Mouse (Mus musculus): Measurements from ENCODE around the gene Ppp1r10. TPM values are rescaled to one million over a fixed set of nuclear protein-coding genes. Genes with fewer than 3 reads are reported as not detected.

The Ppp1r10 gene
- 44.3 TPM in 2 replicates for polyA plus RNA-seq (2014; fragmentation: Nextera tagmentation; extraction: Ambion mirVana)

DNA sequence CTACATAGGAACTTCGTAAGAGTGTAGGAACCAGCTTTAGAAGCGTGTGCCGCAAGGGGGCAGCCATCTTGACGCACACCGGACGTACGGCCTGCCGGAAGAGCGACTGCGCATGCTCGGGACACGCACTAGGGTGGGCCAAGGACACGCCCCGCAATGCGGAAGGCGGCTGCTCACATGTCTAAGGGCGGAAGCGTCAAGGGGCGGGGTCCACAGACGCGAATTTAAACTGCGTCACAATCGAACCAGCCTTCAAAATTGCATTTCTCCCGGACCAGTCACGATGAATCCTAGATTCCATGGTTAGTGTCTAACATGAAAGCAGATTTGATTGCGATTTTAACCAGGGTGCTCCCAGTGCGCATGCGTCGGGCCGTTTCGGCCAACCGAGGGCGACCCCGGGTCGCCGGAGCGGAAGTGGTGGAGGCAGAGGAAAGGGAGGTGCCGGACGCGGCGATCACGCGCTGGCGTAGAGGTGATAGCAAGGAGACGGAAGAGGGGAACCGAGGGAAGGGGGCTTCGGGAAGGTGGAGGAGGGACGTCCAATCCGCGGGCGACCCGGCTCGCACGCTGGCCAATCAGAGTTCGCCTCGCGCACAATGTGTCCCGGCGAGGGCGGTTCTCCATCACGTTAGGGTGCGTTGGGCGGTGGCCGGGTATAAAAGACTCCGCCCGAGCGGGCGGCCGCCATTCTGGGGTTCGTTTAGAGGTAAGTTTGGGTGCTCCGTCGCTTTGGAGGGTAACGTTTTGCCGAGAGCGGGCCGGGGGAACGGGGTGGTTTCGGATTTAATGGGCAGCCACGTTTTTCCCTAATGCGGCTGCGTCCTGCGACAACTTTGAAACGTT lies at the start of gene Ppp1r10, which contains the start of gene Mrps18b:
Gene Ppp1r10, plus strand, starts transcription at position 138 of the 846 bp plus-strand sequence.
Gene Mrps18b, minus strand, starts transcription at position 93 of the 846 bp plus-strand sequence.
- Histone ChIP-seq H3K27me3 (ENCODE audit: control insufficient read depth, insufficient read depth, low read length) (no peaks in the 10 kb centered on the region), H3K36me3 (ENCODE audit: control insufficient read depth, insufficient read depth, low read length) (peaks cover 3% of the 10 kb centered on the region), H3K4me2 (peak within 1 kb of the TSS; percentile 85), H3K4me3 (ENCODE audit: low read depth, low read length) (peak within 1 kb of the TSS; percentile 77), H3K27ac (ENCODE audit: low read depth, low read length) (peak within 1 kb of the TSS; percentile 87), H3K9ac (ENCODE audit: low read length) (peak within 1 kb of the TSS; percentile 99), H3K4me1 (ENCODE audit: control insufficient read depth, insufficient read depth, low read length) (peaks cover 21% of the 10 kb centered on the region), H3K9me3 (ENCODE audit: control insufficient read depth, low read length) (no peaks in the 10 kb centered on the region)
- DNase-seq (ENCODE audit: low spot score, missing footprints) (peak; percentile 99), ATAC-seq (ENCODE audit: low FRiP score) (peak; percentile 92)
- WGBS: under 1% methylated on average over 83 of the region's 83 CpGs

DNA sequence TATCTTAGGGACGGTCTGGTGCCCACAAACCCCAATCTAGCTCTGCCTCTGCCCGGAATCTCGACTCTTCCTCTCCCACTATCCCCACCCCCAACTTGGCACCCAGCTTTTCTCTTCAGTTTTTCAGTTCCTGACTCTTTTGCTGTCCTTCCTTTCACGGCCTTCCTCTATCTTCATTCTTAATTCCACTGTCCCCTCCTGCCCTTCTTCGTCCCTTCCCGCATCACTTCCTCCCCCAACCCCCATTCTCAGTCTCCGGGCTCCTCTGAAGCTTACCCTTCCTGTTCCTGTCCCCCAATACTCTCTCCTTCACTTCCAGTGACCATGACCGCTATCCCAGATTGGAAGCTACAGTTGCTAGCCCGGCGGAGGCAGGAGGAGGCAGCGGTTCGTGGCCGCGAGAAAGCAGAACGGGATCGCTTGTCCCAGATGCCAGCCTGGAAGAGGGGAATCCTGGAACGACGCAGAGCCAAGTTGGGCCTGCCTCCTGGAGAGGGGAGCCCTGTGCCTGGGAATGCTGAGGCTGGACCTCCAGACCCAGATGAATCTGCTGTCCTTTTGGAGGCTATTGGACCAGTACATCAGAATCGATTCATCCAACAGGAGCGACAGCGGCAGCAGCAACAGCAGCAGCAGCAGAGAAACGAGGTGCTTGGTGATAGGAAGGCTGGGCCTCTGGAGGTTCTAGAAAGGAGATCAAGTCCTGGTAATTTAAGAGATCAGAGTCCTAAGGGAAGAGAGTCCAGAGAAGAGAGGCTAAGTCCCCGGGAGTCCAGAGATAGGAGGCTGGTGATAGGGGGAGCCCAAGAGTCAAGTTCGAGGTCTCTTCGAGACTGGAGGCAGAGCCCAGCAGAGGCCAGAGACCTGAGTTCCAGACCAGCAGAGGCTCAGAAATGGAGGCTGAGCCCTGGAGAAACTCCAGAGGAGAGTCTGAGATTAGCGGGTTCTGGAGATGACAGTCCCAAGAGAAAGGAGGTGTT lies 49.0 kb upstream of the Ppp1r10 start:
- no peaks in the 10 kb centered on the region for H3K27me3 ChIP-seq (ENCODE audit: control insufficient read depth, insufficient read depth, low read length)
- H3K4me2 ChIP-seq: peak overlapping the region; percentile 77
- peaks cover 11% of the 10 kb centered on the region for H3K36me3 ChIP-seq (ENCODE audit: control insufficient read depth, insufficient read depth, low read length)
- peak; percentile 92 for DNase-seq (ENCODE audit: low spot score, missing footprints)
- H3K27ac ChIP-seq (ENCODE audit: low read depth, low read length): peak overlapping the region; percentile 99
- H3K4me3 ChIP-seq (ENCODE audit: low read depth, low read length): peak overlapping the region; percentile 61
- peaks cover 5% of the 10 kb centered on the region for H3K9me3 ChIP-seq (ENCODE audit: control insufficient read depth, low read length)
- 11% methylated on average over 26 of the region's 26 CpGs for WGBS
- H3K4me1 ChIP-seq (ENCODE audit: control insufficient read depth, insufficient read depth, low read length): peaks cover 36% of the 10 kb centered on the region
- no peak for ATAC-seq (ENCODE audit: low FRiP score)
- H3K9ac ChIP-seq (ENCODE audit: low read length): peak overlapping the region; percentile 92

DNA sequence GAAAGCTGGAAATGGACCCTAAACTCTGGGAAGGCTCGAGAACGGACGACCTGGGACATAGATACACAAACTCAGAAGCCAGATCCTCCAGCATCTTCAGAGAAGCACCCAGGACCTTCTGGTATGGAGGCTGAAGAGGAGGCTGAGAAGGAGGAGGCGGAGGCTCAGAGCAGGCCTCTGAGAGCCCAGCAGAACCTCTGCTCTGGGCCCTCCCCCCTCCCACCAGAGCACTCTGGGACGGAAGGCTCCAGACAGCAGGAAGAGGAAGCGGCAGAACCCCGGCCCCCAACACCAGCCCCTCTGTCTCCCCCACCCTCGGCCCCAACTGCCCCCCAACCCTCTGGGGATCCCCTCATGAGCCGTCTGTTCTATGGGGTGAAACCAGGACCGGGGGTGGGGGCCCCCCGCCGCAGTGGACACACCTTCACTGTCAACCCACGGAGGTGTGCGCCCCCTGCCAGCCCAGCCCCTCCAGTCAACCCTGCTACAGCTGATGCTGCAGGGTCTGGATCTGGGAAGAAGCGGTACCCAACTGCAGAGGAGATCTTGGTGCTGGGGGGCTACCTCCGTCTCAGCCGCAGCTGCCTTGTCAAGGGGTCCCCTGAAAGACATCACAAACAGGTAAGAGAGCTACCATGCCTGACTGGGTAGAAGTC lies 47.9 kb upstream of the Ppp1r10 start:
- Histone ChIP-seq H3K36me3 (ENCODE audit: control insufficient read depth, insufficient read depth, low read length) (peaks cover 11% of the 10 kb centered on the region), H3K9me3 (ENCODE audit: control insufficient read depth, low read length) (peaks cover 5% of the 10 kb centered on the region), H3K4me2 (peak overlapping the region; percentile 77), H3K4me1 (ENCODE audit: control insufficient read depth, insufficient read depth, low read length) (peaks cover 39% of the 10 kb centered on the region), H3K4me3 (ENCODE audit: low read depth, low read length) (peak overlapping the region; percentile 61), H3K27me3 (ENCODE audit: control insufficient read depth, insufficient read depth, low read length) (no peaks in the 10 kb centered on the region), H3K9ac (ENCODE audit: low read length) (peak overlapping the region; percentile 92), H3K27ac (ENCODE audit: low read depth, low read length) (no peak overlapping the region)
- ATAC-seq (ENCODE audit: low FRiP score) (no peak), DNase-seq (ENCODE audit: low spot score, missing footprints) (peak; percentile 84)
- WGBS: 42% methylated on average over 17 of the region's 17 CpGs

DNA sequence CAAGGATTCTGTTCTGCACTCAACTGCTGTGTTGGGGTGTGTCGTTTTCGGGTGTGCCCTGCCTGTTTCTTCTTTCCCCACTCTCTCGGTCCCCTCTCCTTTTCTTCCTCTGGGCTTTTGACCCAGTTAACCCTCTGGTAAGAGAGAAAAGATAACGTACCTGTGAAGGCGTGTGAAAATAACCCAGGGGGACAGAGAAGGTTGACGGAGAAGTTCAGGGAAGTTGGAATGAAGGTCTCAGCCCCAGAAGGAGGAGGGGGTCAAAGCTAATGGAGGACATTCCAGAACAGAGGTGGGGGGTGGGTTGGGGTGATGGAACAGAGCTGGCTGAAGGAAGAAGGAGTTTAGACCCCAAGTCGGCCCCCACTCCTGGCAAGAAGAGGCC lies 47.3 kb upstream of the Ppp1r10 start:
- Histone ChIP-seq H3K9me3 (ENCODE audit: control insufficient read depth, low read length) (peaks cover 5% of the 10 kb centered on the region), H3K9ac (ENCODE audit: low read length) (peak overlapping the region; percentile 92), H3K27me3 (ENCODE audit: control insufficient read depth, insufficient read depth, low read length) (no peaks in the 10 kb centered on the region), H3K27ac (ENCODE audit: low read depth, low read length) (no peak overlapping the region), H3K4me1 (ENCODE audit: control insufficient read depth, insufficient read depth, low read length) (peaks cover 42% of the 10 kb centered on the region), H3K36me3 (ENCODE audit: control insufficient read depth, insufficient read depth, low read length) (peaks cover 11% of the 10 kb centered on the region), H3K4me3 (ENCODE audit: low read depth, low read length) (peak overlapping the region; percentile 61), H3K4me2 (peak overlapping the region; percentile 77)
- peak; percentile 82 for DNase-seq (ENCODE audit: low spot score, missing footprints)
- 6% methylated on average over 7 of the region's 7 CpGs for WGBS
- ATAC-seq (ENCODE audit: low FRiP score): no peak

DNA sequence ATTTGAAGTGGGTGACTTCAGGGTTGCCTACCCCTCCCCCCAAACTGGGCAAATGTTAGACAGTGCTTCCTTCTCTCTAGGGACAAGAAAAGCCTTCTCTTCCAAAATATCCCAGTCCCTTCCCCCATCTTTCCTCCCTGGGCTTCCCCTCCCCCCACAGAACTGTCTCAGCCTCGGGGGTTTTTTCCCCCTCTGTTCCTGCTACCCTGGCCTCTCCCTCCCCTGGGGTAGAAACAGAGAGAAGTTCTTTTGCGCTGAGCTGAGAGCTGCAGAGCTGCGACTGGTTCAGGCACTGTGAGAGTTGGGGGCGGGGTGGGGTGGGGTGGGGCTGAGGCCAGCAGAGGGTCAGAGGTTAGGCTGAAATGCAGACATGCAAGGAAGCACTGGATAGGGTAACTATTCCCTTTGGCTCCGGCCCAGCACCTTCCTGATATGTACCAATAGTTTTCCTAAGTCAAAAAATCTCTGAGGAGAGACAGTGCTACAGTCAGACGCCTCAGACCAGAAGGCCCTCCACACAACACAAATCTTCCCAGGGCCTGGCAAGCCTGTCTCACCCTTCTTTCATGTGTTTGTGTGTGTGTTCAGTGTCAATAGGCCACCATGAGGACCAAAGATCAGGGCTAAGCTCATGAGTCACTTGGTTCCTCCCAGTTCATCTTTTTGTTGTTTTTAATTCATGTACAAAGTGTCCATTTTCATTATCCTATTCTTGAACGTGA lies 46.7 kb upstream of the Ppp1r10 start:
- Histone ChIP-seq H3K4me2 (peak overlapping the region; percentile 77), H3K27me3 (ENCODE audit: control insufficient read depth, insufficient read depth, low read length) (no peaks in the 10 kb centered on the region), H3K4me3 (ENCODE audit: low read depth, low read length) (peak overlapping the region; percentile 61), H3K4me1 (ENCODE audit: control insufficient read depth, insufficient read depth, low read length) (peaks cover 42% of the 10 kb centered on the region), H3K36me3 (ENCODE audit: control insufficient read depth, insufficient read depth, low read length) (peaks cover 14% of the 10 kb centered on the region), H3K27ac (ENCODE audit: low read depth, low read length) (peak overlapping the region; percentile 2; the same call in 1 of the 2 replicates), H3K9ac (ENCODE audit: low read length) (peak overlapping the region; percentile 92), H3K9me3 (ENCODE audit: control insufficient read depth, low read length) (peaks cover 5% of the 10 kb centered on the region)
- ATAC-seq (ENCODE audit: low FRiP score) (no peak), DNase-seq (ENCODE audit: low spot score, missing footprints) (peak; percentile 89)
- WGBS: 3% methylated on average over 7 of the region's 7 CpGs

DNA sequence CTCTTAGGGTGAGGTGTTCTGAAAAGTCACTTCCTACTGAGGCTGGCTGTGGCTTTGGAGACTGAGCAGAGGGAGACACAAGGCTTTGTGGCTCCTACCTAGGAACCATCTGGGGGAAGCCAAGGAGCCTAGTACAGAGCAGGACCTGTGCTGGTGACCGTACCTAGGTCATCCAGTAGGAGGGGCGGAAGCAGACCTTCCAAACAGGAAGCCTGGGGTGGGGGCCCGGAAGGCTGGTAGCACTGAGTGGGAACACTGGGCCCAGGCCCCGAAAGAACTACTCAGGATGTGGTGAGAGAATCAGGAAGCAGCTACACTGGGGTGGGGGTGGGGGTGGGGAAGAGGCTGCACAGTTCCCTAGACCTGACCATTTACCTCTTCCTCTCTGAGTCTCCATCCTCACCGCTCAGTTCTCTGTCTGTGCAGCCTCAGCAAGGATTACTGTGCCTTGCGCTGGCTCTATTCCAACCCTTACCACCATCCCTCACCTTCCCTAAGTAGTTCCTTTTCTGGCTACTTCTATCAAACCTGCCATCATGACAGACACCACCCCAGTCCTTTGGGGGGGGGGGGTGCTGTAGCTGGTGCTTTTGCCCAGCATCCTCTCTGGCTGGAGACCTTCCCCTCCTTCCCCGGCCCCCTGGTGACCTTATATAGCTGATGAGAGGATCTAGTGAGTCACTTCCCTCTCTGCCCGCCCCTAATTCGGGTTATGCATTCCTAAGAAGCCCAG lies 45.9 kb upstream of the Ppp1r10 start:
- ATAC-seq (ENCODE audit: low FRiP score) (no peak), DNase-seq (ENCODE audit: low spot score, missing footprints) (peak; percentile 83)
- H3K9ac ChIP-seq (ENCODE audit: low read length): peak overlapping the region; percentile 92
- H3K27me3 ChIP-seq (ENCODE audit: control insufficient read depth, insufficient read depth, low read length): no peaks in the 10 kb centered on the region
- peak overlapping the region; percentile 61 for H3K4me3 ChIP-seq (ENCODE audit: low read depth, low read length)
- peaks cover 37% of the 10 kb centered on the region for H3K4me1 ChIP-seq (ENCODE audit: control insufficient read depth, insufficient read depth, low read length)
- H3K9me3 ChIP-seq (ENCODE audit: control insufficient read depth, low read length): peaks cover 5% of the 10 kb centered on the region
- H3K36me3 ChIP-seq (ENCODE audit: control insufficient read depth, insufficient read depth, low read length): peaks cover 18% of the 10 kb centered on the region
- H3K27ac ChIP-seq (ENCODE audit: low read depth, low read length): 0 out of 2 replicates have a peak overlapping the region, but pooled peaks have one; percentile 2
- peak overlapping the region; percentile 77 for H3K4me2 ChIP-seq
- 81% methylated on average over 9 of the region's 9 CpGs for WGBS

DNA sequence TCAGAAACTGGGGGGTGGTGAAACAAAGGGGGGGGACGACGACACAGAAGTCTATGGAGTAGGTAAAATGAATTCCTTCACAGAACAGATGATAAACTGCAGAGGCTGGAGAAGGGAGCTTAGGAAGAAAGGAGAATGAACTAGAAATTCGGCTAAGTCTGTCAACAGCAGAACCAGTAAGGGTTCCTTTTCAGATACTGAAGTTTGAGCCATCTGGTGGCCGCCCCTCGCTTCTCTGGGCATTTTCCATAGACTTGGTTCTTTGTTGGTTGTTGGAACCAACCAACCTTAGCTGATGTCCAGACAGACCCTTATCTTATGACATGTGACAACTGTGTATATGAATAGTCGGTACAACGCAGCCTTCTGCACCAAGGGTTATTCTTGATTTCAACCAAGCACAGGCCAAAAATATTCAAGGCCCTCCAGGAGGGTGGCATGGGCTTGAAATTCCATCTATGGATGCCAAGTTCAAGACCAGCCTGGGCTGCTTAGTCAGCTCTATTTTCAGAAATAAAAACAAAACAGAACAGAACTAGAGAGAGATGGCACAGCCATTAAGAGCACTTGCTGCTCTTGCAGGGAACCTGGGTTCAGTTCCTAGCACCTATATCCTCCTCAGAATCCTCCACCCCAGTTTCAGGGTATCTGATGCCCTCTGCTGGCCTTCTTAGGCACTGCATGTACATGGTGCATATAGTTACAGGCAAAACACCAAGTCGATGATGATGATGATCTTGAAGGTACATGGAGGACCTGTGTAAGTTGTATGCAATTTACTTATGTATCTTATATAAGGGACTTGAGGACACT lies 45.1 kb upstream of the Ppp1r10 start:
- WGBS: 90% methylated on average over 8 of the region's 8 CpGs
- Histone ChIP-seq H3K9me3 (ENCODE audit: control insufficient read depth, low read length) (peaks cover 5% of the 10 kb centered on the region), H3K36me3 (ENCODE audit: control insufficient read depth, insufficient read depth, low read length) (peaks cover 20% of the 10 kb centered on the region), H3K4me2 (peak overlapping the region; percentile 77), H3K27me3 (ENCODE audit: control insufficient read depth, insufficient read depth, low read length) (no peaks in the 10 kb centered on the region), H3K4me1 (ENCODE audit: control insufficient read depth, insufficient read depth, low read length) (peaks cover 37% of the 10 kb centered on the region), H3K9ac (ENCODE audit: low read length) (no peak overlapping the region; the same call in 1 of the 2 replicates), H3K4me3 (ENCODE audit: low read depth, low read length) (peak overlapping the region; percentile 61; the same call in 1 of the 2 replicates), H3K27ac (ENCODE audit: low read depth, low read length) (no peak overlapping the region)
- ATAC-seq (ENCODE audit: low FRiP score): no peak
- peak; percentile 85 for DNase-seq (ENCODE audit: low spot score, missing footprints)

Data from midbrain, embryonic 11.5 days (tissue).